Mouse (Mus musculus) adipose tissue, adult 10 weeks (tissue): ENCODE data around the gene Ccdc121. TPM values are rescaled to one million over a fixed set of nuclear protein-coding genes. Genes with fewer than 3 reads are reported as not detected.

Source experiments
- polyA plus RNA-seq: library from polyadenylated mRNA; stranded (reverse); fragments of 350-450 nt; fragmentation: Illumina TruSeq; extraction: RNeasy Lipid Tissue Mini Kit (QIAGEN cat#74804); gene quantifications from one replicate; pipeline ENCODE4 v1.2.3, GENCODE M21; 2014; ENCODE audit warnings: low read depth, low replicate concordance

Gene Ccdc121
- 1.4 TPM for polyA plus RNA-seq

GRCm38 (mm10) chr1:181511307-181511706 lies at the start of gene Ccdc121:
Ccdc121 (minus strand) TSS chr1:181511451.

Other genes starting within 250 kb of the Ccdc121 start
- gene Cnih3, start 158.8 kb downstream of the Ccdc121 start, polyA plus RNA-seq = 0.20 TPM
- gene Dnah14, start 65.1 kb upstream of the Ccdc121 start, polyA plus RNA-seq = 4.6 TPM